Mouse (Mus musculus) olfactory bulb, adult 2 months (tissue): ENCODE results near the gene Dpm2. TPM values are rescaled to one million over a fixed set of nuclear protein-coding genes. Genes with fewer than 3 reads are reported as not detected.
A peak's percentile ranks its signal among the peaks of the same experiment; 100 is the strongest.

Experiments used
- H3K27ac ChIP-seq: fragments of 200-500 bp; 2 replicates; pipeline ENCODE4 v1.5.1; 2012; ENCODE audit warnings: low read depth, low read length; ENCODE audit not compliant: insufficient read depth
- H3K4me1 ChIP-seq: fragments of 200-500 bp; 2 replicates; pipeline ENCODE4 v1.6.1; 2012; ENCODE audit warnings: low read length; ENCODE audit not compliant: control insufficient read depth, insufficient read depth
- H3K4me3 ChIP-seq: fragments of 200-500 bp; 2 replicates; pipeline ENCODE4 v1.5.1; 2012; ENCODE audit warnings: mild to moderate bottlenecking, low read depth, low read length, moderate library complexity; ENCODE audit not compliant: insufficient read depth
- CTCF ChIP-seq: fragments of 200-500 bp; IDR thresholded peaks from 2 replicates; pipeline ENCODE4 v1.5.1; 2012; ENCODE audit warnings: low read depth, mild to moderate bottlenecking, low read length, moderate library complexity; ENCODE audit not compliant: insufficient read depth
- POLR2A ChIP-seq: fragments of 200-500 bp; IDR thresholded peaks from 2 replicates; pipeline ENCODE4 v1.6.1; 2012; ENCODE audit warnings: mild to moderate bottlenecking, low read depth, low read length, moderate library complexity; ENCODE audit not compliant: insufficient read depth
- WGBS: fragments of 180-500 bp; shearing (Covaris S2); methylation state at CpG from one replicate; pipeline ENCODE4 v1.1.7; 2018; 5-methylcytosine and 5-hydroxymethylcytosine counted together
- polyA plus RNA-seq: library from polyadenylated mRNA; stranded (reverse); fragments of >200 nt; gene quantifications from 2 replicates; pipeline ENCODE4 v1.2.4, GENCODE M21; 2012; ENCODE audit warnings: low replicate concordance; ENCODE audit not compliant: missing spikeins, insufficient read depth, insufficient read length

Dpm2 gene
- polyA plus RNA-seq, 1 experiment, result not detected

DNA sequence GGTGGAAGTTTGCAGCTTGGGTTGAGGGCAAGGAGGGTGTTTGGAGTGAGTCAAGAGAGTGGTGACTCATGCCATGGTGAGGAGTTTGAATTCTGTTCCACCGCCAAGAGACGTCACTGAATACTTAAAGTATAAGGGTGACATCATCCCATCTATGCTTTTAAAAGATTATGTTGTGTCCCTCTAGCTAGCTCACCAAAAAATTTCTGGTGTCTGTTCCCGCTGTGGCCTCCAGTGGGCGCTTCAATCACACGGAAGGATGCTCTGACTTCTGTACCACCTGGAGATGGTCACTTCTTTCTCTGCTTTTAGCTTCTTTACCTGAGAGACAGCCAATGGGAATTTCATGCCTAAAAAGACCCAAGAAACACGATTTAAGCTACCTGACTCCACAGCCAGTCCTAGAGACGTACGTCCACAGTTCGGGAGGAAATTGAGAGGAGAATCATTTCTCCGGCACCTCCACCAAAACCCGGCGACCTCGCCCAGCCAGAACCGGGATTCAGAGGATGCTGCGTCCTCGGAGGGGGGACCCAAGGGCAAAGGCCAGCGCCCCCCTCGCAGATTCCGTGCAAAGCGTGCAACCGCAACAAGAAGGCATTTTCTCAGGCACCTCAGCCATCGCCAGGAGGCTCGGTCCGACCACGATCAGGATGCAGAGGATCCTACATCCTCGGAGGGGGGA lies 4.4 kb downstream of the Dpm2 start:
- WGBS, result 1% methylated on average over 26 of the region's 26 CpGs

DNA sequence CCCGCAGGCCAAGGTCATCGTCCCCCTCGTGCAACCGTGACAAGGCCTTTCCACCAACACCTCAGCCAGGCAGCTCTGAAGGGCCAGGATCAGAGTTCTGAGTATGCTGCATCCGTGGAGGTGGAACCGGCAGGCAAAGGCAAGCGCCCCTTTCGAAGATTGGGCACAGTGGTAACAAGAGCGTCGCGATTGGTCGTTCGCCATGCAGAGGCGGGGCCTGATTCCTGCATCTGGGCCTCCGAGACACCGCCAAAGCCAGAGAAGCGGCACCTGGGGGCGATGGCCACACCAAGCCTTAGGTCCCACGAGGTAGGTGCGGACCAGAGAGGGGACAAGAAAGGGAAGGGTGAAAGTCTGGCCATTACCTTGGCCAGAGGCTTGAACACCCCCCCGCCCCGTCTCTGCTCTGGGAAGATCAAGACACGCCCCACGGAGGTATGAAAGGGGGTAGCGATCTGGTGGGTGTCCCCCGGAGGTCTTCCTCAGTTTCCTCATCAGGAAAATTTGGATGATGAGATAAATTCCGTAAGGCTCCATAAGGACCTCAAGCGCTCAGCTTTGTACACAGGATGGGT lies 5.0 kb downstream of the Dpm2 start, which contains the start of gene 9430097D07Rik:
9430097D07Rik (minus strand) TSS at position 99 of the 575 bp plus-strand sequence.
- H3K27ac ChIP-seq, result 0 out of 2 replicates have a peak within 1 kb of the TSS, but pooled peaks have one; percentile 11
- peaks cover 17% of the 10 kb centered on the region for H3K4me1 ChIP-seq
- TF ChIP-seq CTCF (no peak), POLR2A (no peak)
- 8% methylated on average over 28 of the region's 28 CpGs for WGBS
- peak within 1 kb of the TSS; percentile 60 for H3K4me3 ChIP-seq

More for the DNA sequence above, 4.4 kb downstream of the Dpm2 start:
- Histone ChIP-seq H3K4me3 (peak overlapping the region; percentile 60), H3K4me1 (peaks cover 17% of the 10 kb centered on the region), H3K27ac (0 out of 2 replicates have a peak overlapping the region, but pooled peaks have one; percentile 11)
- peak; percentile 21 for TF ChIP-seq CTCF
- no peak for TF ChIP-seq POLR2A

DNA sequence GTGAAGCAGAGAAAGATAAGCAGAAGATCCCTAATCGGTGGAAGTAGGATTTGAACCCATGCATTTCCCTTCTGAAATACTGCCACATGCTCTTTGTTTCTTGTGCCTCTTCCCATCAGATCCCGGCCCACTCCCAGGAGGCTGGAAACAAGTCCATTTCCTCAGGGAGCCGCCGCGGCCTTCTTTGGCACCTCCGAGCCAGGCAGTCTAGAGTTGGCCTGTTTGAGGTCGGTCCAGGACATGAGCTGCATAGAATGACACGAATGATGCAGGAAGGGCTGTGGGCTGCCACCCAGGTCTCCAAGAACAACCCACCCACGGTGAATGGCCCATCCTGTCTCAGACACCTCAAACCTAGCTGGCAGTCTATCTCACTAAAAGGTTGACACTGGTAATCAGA lies 5.9 kb downstream of the Dpm2 start:
- no peak overlapping the region for H3K4me3 ChIP-seq
- WGBS, result 90% methylated on average over 9 of the region's 9 CpGs
- no peak for TF ChIP-seq CTCF
- TF ChIP-seq POLR2A, result no peak
- H3K27ac ChIP-seq, result no peak overlapping the region
- H3K4me1 ChIP-seq, result peaks cover 17% of the 10 kb centered on the region

DNA sequence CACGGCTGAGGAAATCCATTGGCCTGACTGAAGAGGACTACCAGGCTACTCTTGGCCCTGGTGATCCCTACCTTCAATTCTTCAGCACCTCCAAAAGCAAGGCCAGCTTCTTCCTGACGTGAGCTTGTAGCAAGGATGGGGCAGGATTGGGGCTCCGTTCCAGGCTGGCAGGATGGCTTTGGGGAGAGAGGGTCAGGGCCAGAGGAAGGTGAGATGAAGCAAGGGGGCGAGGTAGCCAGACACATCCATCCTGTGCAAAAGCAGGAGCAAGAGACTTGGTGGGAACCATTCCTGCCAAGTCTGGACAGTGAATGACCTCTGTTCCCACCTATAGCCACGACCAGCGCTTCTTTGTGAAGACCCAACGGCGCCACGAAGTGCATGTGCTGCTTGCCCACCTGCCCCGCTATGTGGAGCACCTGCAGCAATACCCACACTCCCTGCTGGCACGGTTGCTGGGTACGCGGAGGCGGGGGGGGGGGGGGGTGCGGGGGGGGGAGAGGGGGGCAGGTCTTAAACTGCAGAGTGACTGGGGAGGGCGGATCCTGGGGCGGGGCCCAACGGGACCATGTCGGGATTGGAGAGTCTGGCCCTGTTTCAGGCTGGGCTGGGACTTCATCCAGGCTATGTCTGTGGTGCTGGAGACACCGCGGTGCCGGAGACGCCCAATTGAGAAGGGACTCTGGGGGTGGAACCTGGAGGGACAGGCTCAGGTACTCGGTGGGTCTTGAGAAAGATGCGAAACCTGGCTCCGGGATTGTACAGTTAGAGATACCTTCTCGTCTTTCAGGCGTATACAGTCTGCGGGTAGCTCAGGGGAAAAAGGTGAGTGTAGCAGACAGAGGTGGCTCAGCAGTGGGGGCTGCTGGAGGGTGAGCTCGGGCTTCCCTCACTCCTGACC lies 7.7 kb downstream of the Dpm2 start:
- H3K27ac ChIP-seq, result no peak overlapping the region
- H3K4me3 ChIP-seq, result no peak overlapping the region
- 42% methylated on average over 26 of the region's 30 CpGs for WGBS
- H3K4me1 ChIP-seq, result peaks cover 15% of the 10 kb centered on the region
- TF ChIP-seq POLR2A (no peak), CTCF (no peak)

DNA sequence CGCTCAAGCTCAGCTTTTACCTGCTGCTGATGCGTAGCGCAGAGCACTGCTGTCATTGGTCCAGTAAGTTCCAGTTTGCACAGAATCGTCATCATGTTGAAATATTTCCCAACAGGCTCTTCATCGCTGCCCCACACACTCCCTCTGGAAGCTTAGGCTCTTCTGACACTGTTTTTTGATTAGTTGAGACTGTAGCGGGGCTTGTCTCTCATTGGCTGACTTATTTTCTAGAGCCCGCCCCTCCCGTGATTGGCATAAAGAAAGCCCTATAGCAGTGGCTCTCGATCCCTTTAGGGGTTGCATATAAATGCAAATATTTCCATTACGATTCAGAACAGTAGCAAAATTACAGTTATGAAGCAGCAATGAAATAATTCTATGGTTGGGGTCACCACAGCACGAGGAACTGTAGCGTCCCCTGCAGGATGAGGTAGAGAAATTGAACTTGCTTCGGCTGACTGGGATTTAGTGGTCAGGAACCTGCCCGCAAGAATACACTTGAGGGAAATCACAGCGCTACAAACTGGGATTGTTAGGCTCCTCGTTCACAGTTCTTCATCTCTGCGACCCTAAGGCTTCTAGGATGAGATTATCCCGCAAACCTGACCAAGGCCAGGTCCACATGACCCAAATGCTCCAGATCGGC lies 10.9 kb downstream of the Dpm2 start:
- 34% methylated on average over 19 of the region's 19 CpGs for WGBS
- TF ChIP-seq CTCF (no peak), POLR2A (no peak)
- Histone ChIP-seq H3K27ac (no peak overlapping the region), H3K4me1 (peaks cover 7% of the 10 kb centered on the region), H3K4me3 (peak overlapping the region; percentile 25; the same call in 1 of the 2 replicates)

DNA sequence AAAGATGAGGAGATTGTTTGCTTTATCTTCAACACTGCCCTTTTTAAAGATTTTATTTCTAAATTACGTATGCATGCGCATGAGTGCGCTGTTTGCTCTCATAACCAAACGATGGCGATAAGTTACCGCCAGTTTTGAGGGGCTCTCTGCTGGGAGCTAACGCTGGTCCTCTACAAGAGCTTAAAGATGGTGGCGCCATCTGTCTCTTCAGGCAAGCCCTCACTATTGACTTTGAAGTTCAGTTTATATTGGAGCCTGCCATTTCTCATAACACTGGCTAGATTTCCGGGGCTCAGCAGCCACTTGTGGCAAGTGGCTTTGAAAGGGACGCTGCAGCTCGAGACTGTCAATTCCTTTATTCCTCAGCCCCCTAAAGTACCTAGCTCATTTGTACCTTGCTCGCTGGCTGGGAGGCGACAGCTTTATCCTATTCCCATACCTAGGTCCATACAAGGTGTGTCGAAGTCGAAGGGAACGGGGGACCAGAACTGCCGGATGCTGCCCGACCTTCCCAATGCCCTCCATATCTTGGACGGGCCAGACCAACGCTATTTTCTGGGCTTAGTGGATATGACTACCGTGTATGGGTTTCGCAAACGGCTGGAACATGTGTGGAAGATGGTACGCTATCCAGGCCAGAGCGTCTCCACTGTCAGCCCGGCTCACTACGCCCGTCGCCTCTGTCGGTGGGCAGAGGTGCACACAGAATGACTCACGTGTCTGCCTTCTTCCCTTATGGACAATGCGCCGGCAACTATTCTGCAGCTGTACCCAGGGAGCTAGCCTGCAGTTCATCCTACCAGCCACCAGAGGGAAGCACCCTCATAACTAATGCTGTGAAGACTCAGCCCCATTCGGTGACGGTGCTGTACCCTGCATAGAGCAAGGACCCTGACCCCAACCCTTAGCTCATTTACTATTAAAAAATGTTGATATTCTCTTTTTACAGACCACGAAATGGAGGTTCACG lies 12.5 kb downstream of the Dpm2 start:
- peaks cover 13% of the 10 kb centered on the region for H3K4me1 ChIP-seq
- peak; percentile 55 for TF ChIP-seq CTCF
- no peak for TF ChIP-seq POLR2A
- peak overlapping the region; percentile 29 for H3K4me3 ChIP-seq
- no peak overlapping the region for H3K27ac ChIP-seq
- 14% methylated on average over 37 of the region's 37 CpGs for WGBS

DNA sequence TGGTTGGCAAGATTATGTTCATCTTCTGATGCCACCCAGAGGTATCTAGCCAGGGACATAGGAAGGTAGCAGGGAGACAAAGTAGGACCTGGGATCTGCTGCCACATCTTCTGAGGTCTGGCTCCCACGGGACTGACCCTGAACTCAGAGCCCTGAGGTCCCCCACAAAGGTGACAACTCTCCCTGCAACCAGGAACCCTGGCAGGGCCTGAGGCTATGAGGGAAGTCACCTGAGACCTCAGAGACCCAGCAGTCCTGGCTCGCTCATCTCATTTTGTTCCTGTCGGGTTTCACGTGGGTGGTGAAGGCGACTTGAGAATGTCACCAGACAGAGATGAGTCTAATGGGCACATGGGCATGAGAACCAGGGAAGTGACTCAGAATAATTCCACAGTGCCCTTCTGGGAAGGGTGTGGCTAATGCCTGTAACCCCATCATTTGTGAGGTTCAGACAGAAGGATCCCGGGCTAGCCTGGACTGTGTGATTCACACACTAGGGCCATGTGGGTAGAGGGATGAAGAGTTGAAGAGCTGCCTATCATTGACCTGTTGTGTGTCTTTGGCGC lies 14.6 kb downstream of the Dpm2 start:
- TF ChIP-seq CTCF (no peak), POLR2A (no peak)
- WGBS, result 83% methylated on average over 7 of the region's 7 CpGs

DNA sequence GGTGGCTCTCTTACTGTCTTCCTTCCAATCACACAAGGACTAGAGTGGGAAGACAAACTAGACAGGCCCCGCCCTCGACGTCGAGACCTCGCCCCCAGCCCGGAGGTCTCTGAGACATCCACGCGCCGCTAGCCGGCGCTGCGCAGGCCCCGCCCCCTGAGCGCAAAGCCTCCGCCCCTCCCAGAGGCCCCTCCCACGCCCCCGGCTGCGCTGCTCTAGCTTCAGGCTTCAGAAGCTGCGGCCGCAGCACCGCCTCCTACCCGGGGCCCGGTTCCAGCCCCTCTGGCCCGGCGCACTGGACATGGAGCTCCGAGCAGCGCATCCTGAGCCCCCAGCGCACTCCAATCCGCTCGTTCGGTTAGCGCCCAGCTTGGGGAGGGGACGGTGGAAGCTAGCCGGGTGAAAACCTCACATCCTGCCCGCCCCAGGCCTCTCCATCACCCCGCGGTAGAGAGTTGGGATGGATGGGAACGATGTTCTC lies 16.3 kb downstream of the Dpm2 start, which contains the start of gene St6galnac4:
St6galnac4 (plus strand) TSS at position 225 of the 481 bp plus-strand sequence.
- peak; percentile 63 for TF ChIP-seq POLR2A
- no peak for TF ChIP-seq CTCF
- Histone ChIP-seq H3K4me3 (peak within 1 kb of the TSS; percentile 53), H3K4me1 (peaks cover 32% of the 10 kb centered on the region), H3K27ac (peak within 1 kb of the TSS; percentile 7; the same call in 1 of the 2 replicates)
- WGBS, result under 1% methylated on average over 38 of the region's 38 CpGs

More for the DNA sequence above, 14.6 kb downstream of the Dpm2 start:
- Histone ChIP-seq H3K4me1 (peaks cover 27% of the 10 kb centered on the region), H3K27ac (no peak overlapping the region), H3K4me3 (no peak overlapping the region)
